Mouse (Mus musculus) lung, postnatal 25 days (tissue): Measurements from ENCODE around the gene Cux1.
"Not testable (repeated sequence)": the region's sequence is repeated elsewhere in the genome, so short reads cannot be mapped to it uniquely, and the experiment has no call there.

Experiments
- DNase-seq: peaks from one replicate; pipeline ENCODE4 v3.0.0; 2022; ENCODE audit warnings: low spot score

Gene Cux1

DNA sequence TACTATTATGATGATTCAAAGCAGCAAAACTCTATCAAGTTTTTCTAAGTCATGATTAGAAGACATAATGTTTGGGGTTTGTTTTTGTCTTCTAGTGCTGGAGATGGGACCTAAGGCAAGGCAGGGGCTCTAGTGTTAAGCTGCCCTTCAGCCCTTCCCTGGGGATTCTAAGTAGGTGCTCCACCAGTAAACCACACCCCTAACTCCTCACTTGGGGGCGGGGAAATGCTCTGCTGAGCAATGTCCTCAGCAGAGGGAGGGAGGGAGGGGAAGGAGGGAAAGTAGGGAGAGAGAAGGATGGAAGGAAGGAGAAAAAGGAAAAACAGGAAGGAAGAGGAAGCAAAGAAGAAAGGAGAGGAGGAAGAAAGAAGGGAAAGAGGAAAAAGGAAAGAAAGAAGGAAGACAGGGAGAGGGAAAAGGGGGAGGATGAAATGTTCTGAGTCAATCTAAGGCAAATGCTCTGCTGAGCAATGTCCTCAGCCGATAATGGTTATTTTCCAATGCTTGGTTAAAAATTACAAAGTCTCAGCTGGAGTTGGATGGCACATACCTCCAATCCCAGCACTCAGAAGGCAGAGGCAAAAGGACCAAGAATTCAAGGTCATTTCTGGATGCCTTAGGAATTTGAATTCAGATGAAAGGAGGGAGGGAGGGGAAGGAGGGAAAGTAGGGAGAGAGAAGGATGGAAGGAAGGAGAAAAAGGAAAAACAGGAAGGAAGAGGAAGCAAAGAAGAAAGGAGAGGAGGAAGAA is 96.1 kb downstream of the Cux1 start:
- not testable (repeated sequence) for DNase-seq

- DNase-seq = no peak
Observed at GRCm38 (mm10) chr5:136469301-136469700, 98.0 kb downstream of the Cux1 start.

DNA sequence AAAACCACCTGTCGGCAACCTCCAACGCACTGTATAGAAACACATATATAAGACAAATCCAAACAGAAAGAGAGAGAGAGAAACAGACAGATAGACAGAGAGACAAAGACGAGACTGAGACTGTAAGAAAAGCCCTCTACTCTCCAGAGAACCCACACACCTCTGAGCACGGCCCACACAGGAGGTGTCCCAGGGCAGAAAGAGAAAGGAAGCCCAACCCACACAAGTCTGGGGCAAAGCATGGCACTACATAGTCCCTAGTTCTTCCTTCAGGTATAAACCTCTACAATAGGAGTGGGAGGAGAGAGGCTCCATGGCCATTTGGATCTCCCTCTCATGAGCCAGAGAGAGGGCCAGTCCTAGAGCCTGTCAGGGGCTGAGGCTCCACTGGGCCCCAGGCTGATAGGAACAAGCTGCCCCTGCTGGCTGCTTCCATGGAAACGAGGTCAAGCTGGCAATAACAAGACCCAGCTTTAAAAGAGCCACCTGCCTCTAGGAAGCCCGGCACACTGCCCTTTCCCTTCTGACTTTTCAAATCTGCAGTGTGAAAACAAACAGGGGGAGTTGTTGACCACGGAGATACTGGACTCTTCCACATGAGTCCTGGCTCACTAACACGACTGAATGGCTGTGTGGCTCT is 99.8 kb downstream of the Cux1 start:
- DNase-seq = peak; percentile 66

DNA sequence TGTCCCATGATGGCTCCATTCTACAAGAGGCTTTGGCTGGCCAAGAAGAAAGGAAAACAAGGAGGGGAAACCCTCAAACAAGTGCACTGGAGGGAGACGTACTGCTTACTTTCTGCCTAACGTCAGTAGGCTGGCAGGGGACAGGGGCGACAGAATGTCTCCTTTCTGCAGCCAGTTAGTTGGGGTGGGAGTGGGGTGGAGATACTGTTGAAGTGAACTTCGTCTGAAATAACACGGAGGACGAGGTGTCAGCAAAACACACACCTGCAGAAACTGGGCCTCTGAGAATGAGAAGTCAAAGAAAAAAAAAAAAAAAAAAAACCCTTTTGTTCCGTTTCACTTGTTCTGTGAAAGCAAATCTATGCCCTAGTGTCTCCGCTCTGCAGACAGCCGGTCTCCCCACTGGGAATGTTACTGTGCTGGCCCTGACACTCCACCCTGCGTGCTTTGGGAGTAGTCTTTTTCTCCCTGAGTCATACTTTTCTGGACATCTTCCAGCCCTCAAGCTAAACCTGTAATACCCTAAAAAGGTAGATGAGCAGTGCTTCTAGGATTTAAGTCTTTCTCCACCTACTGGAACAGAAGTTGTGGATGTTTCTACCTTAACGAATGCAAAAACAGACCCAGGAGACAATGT is 101.4 kb downstream of the Cux1 start:
- DNase-seq = no peak

GRCm38 (mm10) chr5:136465366-136465765 is 101.9 kb downstream of the Cux1 start:
- DNase-seq = no peak

GRCm38 (mm10) chr5:136464849-136465248 is 102.4 kb downstream of the Cux1 start:
- no peak for DNase-seq

- no peak for DNase-seq
Observed at GRCm38 (mm10) chr5:136464128-136464527, 103.2 kb downstream of the Cux1 start.

DNA sequence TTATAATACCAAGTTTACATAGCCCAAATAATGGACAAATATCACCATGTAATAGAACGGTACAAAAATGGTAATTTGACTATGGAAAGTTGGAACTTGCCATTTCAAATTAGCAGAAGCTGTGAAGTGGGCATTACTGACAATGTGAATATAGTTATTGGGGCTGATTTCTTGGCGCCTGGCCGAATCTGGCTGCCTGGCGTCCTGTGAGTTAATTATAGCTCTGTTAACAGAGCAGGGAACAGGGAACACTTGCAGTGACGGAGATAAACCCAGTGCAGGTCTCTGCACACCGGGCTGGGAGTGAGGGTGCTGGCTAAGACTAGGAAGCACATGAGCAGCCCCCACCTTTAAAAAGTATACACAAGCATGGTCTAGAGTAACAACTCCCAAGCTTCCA is 104.7 kb downstream of the Cux1 start:
- no peak for DNase-seq

- DNase-seq = no peak
Observed at GRCm38 (mm10) chr5:136459901-136460300, 107.4 kb downstream of the Cux1 start.

DNA sequence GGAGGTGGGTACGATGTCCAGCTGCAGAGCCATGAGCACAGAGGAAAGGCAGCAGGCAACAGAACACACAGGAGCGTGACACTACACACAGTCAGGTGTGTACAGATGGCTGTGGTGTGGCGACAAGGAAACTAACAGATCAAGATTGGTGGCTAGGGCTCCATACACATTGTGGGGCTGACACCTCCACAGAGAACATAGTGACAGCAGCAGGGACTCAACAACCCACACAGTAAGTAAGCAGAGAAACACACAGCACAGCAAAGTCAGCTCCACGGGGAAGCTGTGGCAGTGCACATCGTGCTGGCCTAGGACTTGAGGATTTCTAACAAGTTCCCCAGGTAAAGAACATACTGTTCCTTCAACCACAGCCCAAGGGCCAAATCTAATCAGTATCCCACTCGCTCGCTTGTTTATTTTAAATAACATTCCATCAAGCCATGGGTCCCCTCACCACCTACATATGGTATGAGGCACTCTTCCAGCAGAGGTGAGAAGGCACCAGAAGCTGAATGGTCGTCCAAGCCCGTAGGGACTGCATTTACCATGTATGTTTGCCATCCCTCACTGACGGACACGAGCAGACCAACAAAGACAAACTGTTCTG is 108.3 kb downstream of the Cux1 start:
- DNase-seq = no peak

GRCm38 (mm10) chr5:136458102-136458863 is 109.0 kb downstream of the Cux1 start:
- peak; percentile 72 for DNase-seq

DNA sequence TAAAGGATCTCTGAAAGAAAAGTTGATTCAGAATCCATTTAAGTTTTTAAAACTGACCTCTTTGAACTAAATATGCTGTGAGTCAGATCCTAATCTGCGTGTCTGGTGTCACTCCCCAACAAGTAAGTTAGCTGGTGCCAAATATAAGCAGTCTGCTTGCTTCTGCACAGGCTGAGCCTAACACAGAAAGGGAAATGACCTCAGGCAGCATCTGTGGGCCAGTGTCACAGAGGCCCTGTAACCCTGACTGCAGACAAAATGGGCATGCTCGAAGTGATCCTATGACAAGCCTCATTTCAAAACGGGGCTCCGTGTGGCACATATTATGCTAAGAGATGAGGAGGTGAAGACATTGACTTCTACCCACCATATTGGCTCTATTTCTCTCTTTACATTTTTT is 110.9 kb downstream of the Cux1 start:
- DNase-seq = no peak

DNA sequence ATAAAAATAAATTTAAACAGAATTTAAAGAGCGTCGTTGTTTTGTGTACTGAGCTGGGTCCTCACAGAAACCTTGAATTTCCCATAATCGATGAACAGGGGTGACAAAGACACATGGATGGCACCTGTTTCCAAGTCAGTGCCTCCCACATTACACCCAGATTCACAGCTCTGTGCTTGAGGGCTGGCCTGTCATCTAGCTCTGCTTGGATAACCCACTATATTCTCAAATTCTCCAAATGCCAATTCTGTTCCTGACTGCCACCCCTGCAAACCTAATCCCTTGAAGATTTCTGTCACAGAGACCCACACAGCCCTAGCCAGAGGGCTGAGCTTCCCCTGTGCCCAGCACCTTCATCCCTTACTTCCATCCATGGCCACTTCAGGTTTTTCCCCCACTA is 114.6 kb downstream of the Cux1 start:
- no peak for DNase-seq

- no peak for DNase-seq
Observed at GRCm38 (mm10) chr5:136449801-136450200, 117.5 kb downstream of the Cux1 start.

DNA sequence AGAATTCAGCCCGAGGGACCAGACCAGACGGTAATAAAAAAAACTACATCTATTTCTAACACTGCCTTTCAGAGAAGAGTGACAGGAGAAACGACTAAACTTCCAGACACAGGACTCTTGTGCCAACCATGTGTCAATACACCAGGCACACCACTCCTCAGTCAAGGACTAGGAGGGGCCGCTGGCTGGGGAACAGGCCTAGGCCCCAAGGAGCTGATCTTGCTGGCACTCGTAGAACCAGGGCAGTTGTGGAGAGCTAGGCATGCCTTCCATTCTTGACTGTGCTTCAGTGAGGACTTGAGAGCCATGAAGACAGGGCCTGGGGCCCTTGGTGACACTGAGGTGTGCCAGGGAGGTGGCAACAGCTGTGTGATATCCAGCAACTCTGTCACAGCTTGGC is 121.3 kb downstream of the Cux1 start:
- peak; percentile 83 for DNase-seq

GRCm38 (mm10) chr5:136442238-136443187 is 124.8 kb downstream of the Cux1 start:
- DNase-seq = no peak

GRCm38 (mm10) chr5:136429647-136430046 is 137.6 kb downstream of the Cux1 start:
- DNase-seq = no peak

DNA sequence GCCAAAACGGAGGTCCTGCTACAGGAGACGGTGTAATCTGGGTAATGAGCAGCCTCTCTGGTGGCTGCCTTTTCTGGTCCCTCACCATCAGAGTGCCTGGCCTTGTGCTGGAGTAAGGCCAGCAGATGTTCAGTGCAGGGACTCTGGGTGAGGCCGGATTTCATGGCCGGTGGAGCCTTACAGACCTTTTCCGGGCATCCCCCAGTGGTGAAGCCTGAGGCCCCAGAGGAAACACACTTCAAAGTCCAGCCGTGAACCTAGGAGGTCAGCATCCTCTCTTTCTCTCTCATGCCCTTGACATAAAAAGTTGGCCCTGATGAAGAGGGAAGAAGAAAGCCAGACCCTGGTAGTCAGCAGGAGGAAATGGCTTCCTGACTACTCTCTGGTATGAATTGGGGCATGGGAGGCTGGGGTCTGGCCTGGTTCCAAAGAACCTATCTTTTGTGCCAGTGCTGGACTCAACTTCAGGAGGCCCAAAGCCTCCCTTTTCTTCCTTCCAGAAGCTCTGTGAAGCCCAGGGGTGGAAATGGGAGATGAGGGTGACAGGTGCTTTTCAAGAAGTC is 138.7 kb downstream of the Cux1 start:
- DNase-seq = no peak

GRCm38 (mm10) chr5:136427772-136428497 is 139.4 kb downstream of the Cux1 start:
- DNase-seq = peak; percentile 11
